Mouse (Mus musculus) limb, embryonic 10.5 days (tissue): Measurements from ENCODE around the gene Whrn. TPM values are rescaled to one million over a fixed set of nuclear protein-coding genes. Genes with fewer than 3 reads are reported as not detected.

ENCODE experiments used
- DNase-seq: peaks from one replicate; pipeline ENCODE4 v3.0.0-alpha.2; 2017; ENCODE audit warnings: low spot score
- H3K27ac ChIP-seq: fragments of 300-500 bp; sonication (generic); 2 replicates; pipeline ENCODE4 v1.5.1; 2016; ENCODE audit warnings: mild to moderate bottlenecking
- H3K27me3 ChIP-seq: fragments of 300-500 bp; sonication (generic); 2 replicates; pipeline ENCODE4 v1.6.1; 2016; ENCODE audit warnings: low read depth, mild to moderate bottlenecking; ENCODE audit not compliant: poor library complexity, severe bottlenecking
- H3K36me3 ChIP-seq: fragments of 300-500 bp; sonication (generic); 2 replicates; pipeline ENCODE4 v1.6.1; 2016; ENCODE audit warnings: mild to moderate bottlenecking, moderate library complexity
- H3K4me1 ChIP-seq: fragments of 300-500 bp; sonication (generic); 2 replicates; pipeline ENCODE4 v1.6.1; 2016
- H3K4me3 ChIP-seq: fragments of 300-500 bp; sonication (generic); 2 replicates; pipeline ENCODE4 v1.5.1; 2016; ENCODE audit warnings: mild to moderate bottlenecking, moderate library complexity
- H3K9me3 ChIP-seq: fragments of 300-500 bp; sonication (generic); replicated peaks from 2 replicates; pipeline ENCODE4 v1.6.1; 2016; ENCODE audit warnings: mild to moderate bottlenecking
- WGBS: fragments of 180-500 bp; shearing (Covaris S2); methylation state at CpG from one replicate; pipeline ENCODE4 v1.1.7; 2016; 5-methylcytosine and 5-hydroxymethylcytosine counted together
- polyA plus RNA-seq: library from polyadenylated mRNA; unstranded; fragments of >200 nt; fragmentation: Nextera tagmentation; extraction: Ambion mirVana; gene quantifications from 2 replicates; pipeline ENCODE4 v1.2.1, GENCODE M21; 2016

Gene Whrn
- polyA plus RNA-seq, 1 experiment from 2014 or later: 13.9 TPM

GRCm38 (mm10) chr4:63435402-63435801 is 60.4 kb downstream of the Whrn start:
- 78% methylated on average over 9 of the region's 9 CpGs for WGBS
- peaks cover 53% of the 10 kb centered on the region for H3K36me3 ChIP-seq

DNA sequence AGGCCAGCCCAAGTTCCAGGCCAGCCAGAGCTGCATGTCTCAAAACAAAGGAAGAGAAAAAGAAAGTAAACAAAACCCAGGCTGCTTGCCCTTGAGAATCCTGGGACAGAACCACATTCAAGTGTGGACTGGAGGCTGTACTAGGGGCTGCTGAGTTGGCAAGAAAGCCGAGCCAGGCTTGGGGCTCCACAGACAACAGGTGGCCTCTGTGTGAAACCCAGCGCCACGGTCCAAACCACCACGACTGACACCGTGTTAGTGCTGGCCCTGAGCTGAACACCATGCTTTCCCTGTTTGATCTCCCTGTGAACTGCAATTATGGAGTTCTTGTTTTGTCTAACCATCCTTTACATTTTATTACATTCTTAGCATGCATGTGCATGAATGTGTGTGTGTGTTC is 64.7 kb downstream of the Whrn start:
- Histone ChIP-seq H3K4me1 (peaks cover 29% of the 10 kb centered on the region), H3K27me3 (no peaks in the 10 kb centered on the region), H3K36me3 (peaks cover 61% of the 10 kb centered on the region), H3K4me3 (no peak overlapping the region), H3K27ac (no peak overlapping the region; the same call in 1 of the 2 replicates), H3K9me3 (no peaks in the 10 kb centered on the region)
- no peak for DNase-seq
- WGBS: 86% methylated on average over 5 of the region's 5 CpGs

More at GRCm38 (mm10) chr4:63435402-63435801, 60.4 kb downstream of the Whrn start:
- Histone ChIP-seq H3K27me3 (no peaks in the 10 kb centered on the region), H3K4me1 (peaks cover 50% of the 10 kb centered on the region), H3K27ac (peak overlapping the region; percentile 42; the same call in 1 of the 2 replicates), H3K4me3 (no peak overlapping the region), H3K9me3 (no peaks in the 10 kb centered on the region)
- DNase-seq: no peak

GRCm38 (mm10) chr4:63430357-63430756 is 65.4 kb downstream of the Whrn start:
- peaks cover 29% of the 10 kb centered on the region for H3K4me1 ChIP-seq
- H3K27ac ChIP-seq: peak overlapping the region; percentile 50; the same call in 1 of the 2 replicates
- H3K36me3 ChIP-seq: peaks cover 61% of the 10 kb centered on the region
- DNase-seq: no peak
- 57% methylated on average over 3 of the region's 3 CpGs for WGBS
- no peaks in the 10 kb centered on the region for H3K27me3 ChIP-seq
- no peaks in the 10 kb centered on the region for H3K9me3 ChIP-seq
- no peak overlapping the region for H3K4me3 ChIP-seq

DNA sequence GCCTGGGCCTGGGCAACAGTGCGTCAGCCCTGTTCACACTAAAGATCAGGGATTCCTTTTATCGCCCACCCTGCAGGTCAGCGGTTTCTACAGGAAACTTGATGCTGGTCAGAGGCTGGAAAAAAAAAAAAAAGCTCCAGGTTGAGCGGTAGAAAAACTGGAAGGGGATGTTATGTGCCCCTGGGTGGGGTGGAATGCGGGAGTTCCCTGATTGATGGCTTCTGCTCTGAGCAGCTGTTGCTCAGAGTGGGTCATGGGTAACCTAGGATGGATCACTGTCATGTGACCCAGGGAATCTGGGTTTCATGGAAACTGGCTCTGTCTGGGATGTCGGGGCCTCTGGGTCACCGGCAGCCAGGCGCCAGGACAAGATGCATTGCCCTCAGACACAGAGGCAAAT is 69.5 kb downstream of the Whrn start:
- no peaks in the 10 kb centered on the region for H3K9me3 ChIP-seq
- DNase-seq: no peak
- no peak overlapping the region for H3K27ac ChIP-seq
- peaks cover 27% of the 10 kb centered on the region for H3K36me3 ChIP-seq
- H3K27me3 ChIP-seq: no peaks in the 10 kb centered on the region
- 43% methylated on average over 8 of the region's 8 CpGs for WGBS
- H3K4me1 ChIP-seq: peaks cover 41% of the 10 kb centered on the region
- H3K4me3 ChIP-seq: no peak overlapping the region

DNA sequence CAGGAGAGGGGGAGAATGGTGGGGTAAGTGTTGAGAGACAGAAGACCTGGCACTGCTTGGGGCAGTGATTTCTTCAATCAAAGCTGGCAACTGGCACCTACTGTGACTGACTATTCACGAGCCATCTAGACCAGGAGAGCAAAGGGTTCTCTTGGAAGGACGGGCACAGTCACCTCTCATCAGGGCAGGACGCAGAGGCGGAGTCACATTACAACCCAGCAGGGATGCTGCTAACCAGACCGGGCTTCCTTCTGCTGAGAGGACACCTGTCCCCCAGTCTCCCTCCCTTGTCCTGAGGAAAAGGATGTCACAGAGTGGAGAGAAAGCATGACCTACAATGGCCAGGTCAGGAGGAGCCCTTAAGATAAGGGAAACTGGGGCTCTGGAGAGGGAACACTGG is 72.0 kb downstream of the Whrn start:
- Histone ChIP-seq H3K36me3 (peaks cover 14% of the 10 kb centered on the region), H3K9me3 (no peaks in the 10 kb centered on the region), H3K27me3 (no peaks in the 10 kb centered on the region), H3K4me1 (peaks cover 41% of the 10 kb centered on the region), H3K27ac (peak overlapping the region; percentile 32; the same call in 1 of the 2 replicates), H3K4me3 (no peak overlapping the region)
- 15% methylated on average over 5 of the region's 5 CpGs for WGBS
- DNase-seq: no peak

DNA sequence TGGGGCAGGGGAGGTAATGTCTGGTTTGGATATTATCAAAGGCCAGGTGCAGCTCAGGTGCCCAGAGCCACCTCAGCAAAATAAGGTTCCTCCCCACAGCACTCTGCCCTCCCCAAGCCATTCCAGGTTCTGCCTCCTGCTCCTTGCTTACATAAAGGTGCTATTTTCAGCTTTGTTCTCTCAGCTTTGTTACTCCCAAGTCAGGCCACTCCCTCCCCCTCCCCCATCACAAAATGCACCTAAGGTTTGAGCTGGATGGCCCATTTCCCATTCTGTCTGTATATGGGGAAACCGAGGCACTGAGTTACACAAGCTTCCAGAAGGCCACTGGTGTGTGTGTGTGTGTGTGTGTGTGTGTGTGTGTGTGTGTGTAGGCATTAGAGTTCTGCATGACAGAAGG is 72.6 kb downstream of the Whrn start:
- Histone ChIP-seq H3K27ac (no peak overlapping the region), H3K36me3 (peaks cover 12% of the 10 kb centered on the region), H3K27me3 (no peaks in the 10 kb centered on the region), H3K4me1 (peaks cover 42% of the 10 kb centered on the region), H3K4me3 (no peak overlapping the region), H3K9me3 (no peaks in the 10 kb centered on the region)
- no peak for DNase-seq
- WGBS: 70% methylated on average over 1 of the region's 1 CpGs

DNA sequence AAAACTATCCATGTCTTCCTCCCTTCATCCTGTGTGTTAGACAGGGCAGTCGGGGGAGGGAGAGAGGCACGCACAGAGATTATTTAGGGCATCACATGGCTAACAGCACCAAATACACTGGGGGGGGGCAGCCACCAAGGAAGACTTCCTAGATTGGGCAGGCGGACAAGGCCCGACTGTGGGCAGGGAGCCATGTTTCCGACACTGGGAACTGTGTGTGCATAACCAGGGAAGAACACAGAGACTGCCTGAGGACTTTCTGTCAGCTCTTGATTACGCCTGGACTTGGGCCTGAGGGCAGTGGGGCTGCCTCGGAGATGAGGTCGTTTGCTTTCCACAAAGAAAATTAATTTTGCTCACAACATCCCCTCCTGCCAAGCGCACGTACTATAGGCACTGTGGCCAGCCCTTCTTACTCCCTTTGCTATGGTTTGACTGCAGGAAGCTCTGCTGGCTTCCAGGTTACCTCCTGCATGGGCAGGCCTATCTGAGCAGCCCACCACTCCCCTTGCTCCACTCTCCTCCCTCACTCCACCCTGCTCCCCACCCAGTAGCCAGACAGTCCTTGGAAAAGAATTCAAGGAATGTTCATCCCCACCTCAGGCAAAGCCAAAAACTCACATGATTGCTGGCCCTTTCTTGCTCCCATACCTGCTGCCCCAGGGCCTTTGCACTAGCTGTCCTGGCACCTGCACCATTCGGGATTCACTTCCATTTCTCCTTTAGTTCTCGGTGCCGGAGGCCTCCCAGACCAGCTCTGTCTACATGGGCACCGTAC is 75.5 kb downstream of the Whrn start:
- H3K27ac ChIP-seq: peak overlapping the region; percentile 4
- DNase-seq: no peak

GRCm38 (mm10) chr4:63418270-63418669 is 77.5 kb downstream of the Whrn start:
- no peak overlapping the region for H3K4me3 ChIP-seq
- peak overlapping the region; percentile 80 for H3K27ac ChIP-seq
- DNase-seq: no peak
- H3K9me3 ChIP-seq: no peaks in the 10 kb centered on the region
- H3K36me3 ChIP-seq: peaks cover 25% of the 10 kb centered on the region; the same call in 1 of the 2 replicates
- H3K4me1 ChIP-seq: peaks cover 27% of the 10 kb centered on the region
- no peaks in the 10 kb centered on the region for H3K27me3 ChIP-seq
- WGBS: 94% methylated on average over 11 of the region's 11 CpGs

More for the DNA sequence above, 75.5 kb downstream of the Whrn start:
- 76% methylated on average over 14 of the region's 14 CpGs for WGBS
- Histone ChIP-seq H3K36me3 (peaks cover 16% of the 10 kb centered on the region; the same call in 1 of the 2 replicates), H3K27me3 (no peaks in the 10 kb centered on the region), H3K4me3 (no peak overlapping the region), H3K9me3 (no peaks in the 10 kb centered on the region), H3K4me1 (peaks cover 33% of the 10 kb centered on the region)

GRCm38 (mm10) chr4:63417318-63417957 is 78.4 kb downstream of the Whrn start:
- H3K27me3 ChIP-seq: no peaks in the 10 kb centered on the region
- no peak overlapping the region for H3K4me3 ChIP-seq

DNA sequence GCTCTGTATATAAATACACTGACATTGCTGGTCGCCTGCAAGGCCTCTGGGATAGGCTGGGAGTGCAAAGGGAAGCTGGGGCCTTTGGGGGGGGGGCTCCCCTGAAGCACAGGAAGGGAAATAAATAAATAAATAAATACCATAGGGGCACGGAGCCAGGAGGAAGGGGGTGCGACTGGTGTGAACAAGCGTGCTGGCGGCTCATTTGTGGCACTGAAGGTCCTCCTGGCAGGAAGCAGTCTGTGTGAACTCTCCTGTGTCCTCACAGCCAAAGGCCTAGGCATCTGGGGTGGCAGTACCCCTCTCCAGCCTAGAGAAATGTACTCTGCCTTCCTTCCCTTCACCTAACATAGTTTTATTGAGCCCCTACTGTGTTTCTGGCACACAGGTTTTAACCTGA is 80.8 kb downstream of the Whrn start:
- Histone ChIP-seq H3K27ac (peak overlapping the region; percentile 58; the same call in 1 of the 2 replicates), H3K9me3 (no peaks in the 10 kb centered on the region), H3K4me3 (no peak overlapping the region), H3K27me3 (no peaks in the 10 kb centered on the region), H3K36me3 (peaks cover 20% of the 10 kb centered on the region; the same call in 1 of the 2 replicates), H3K4me1 (peaks cover 27% of the 10 kb centered on the region)
- WGBS: 86% methylated on average over 5 of the region's 5 CpGs
- no peak for DNase-seq

More at GRCm38 (mm10) chr4:63417318-63417957, 78.4 kb downstream of the Whrn start:
- H3K9me3 ChIP-seq: no peaks in the 10 kb centered on the region
- H3K27ac ChIP-seq: peak overlapping the region; percentile 80
- H3K4me1 ChIP-seq: peaks cover 25% of the 10 kb centered on the region
- DNase-seq: peak; percentile 87
- WGBS: 25% methylated on average over 9 of the region's 9 CpGs
- H3K36me3 ChIP-seq: peaks cover 25% of the 10 kb centered on the region; the same call in 1 of the 2 replicates

- Histone ChIP-seq H3K36me3 (peaks cover 16% of the 10 kb centered on the region; the same call in 1 of the 2 replicates), H3K4me3 (no peak overlapping the region), H3K4me1 (peaks cover 36% of the 10 kb centered on the region), H3K27ac (no peak overlapping the region), H3K9me3 (no peaks in the 10 kb centered on the region), H3K27me3 (no peaks in the 10 kb centered on the region)
- DNase-seq: no peak
- 59% methylated on average over 5 of the region's 5 CpGs for WGBS
Measured at GRCm38 (mm10) chr4:63411222-63411621, 84.6 kb downstream of the Whrn start.

DNA sequence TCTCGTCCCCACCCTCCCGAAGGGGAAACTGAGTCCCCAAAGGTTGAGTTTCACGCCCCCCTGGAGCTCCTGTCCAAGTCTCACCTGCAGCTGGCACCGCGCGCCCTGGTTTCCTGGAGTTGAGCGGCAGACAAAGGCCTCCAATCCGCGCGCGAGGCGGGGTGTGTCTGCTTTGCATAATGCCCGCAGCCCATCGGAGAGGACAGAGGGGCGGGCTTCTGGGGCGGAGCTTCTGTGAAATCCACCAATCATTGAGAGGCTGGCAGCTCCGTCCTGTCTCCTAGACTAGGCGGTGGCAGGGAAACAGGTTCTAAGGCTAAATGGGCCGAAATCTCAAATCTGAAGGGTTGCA is 85.2 kb downstream of the Whrn start:
- Histone ChIP-seq H3K9me3 (no peaks in the 10 kb centered on the region), H3K36me3 (peaks cover 11% of the 10 kb centered on the region; the same call in 1 of the 2 replicates), H3K4me1 (peaks cover 41% of the 10 kb centered on the region), H3K27ac (peak overlapping the region; percentile 83), H3K4me3 (peak overlapping the region; percentile 75), H3K27me3 (no peaks in the 10 kb centered on the region)
- peak; percentile 97 for DNase-seq
- WGBS: under 1% methylated on average over 19 of the region's 19 CpGs
